Mouse (Mus musculus) left cerebral cortex, adult 2 months (tissue): ENCODE measurements around the gene Kdf1. TPM values are rescaled to one million over a fixed set of nuclear protein-coding genes. Genes with fewer than 3 reads are reported as not detected.

Experiments
- DNase-seq, 2 experiments: peaks; one replicate each; pipeline ENCODE4 v3.0.0; 2021 to 2022; ENCODE audit warnings: low spot score in 2 of 2, mixed read lengths in 1 of 2; ENCODE audit errors: extremely low spot score in 1 of 2
- H3K27ac ChIP-seq: fragments of 200-600 bp; 2 replicates; pipeline ENCODE4 v1.8.1; 2022
- H3K4me3 ChIP-seq: fragments of 200-600 bp; 2 replicates; pipeline ENCODE4 v1.8.1; 2022
- CTCF ChIP-seq: fragments of 200-600 bp; IDR thresholded peaks from 2 replicates; pipeline ENCODE4 v1.8.1; 2022; ENCODE audit warnings: antibody characterized with exemption, mild to moderate bottlenecking, moderate library complexity
- intact Hi-C: fragments of 180-260 bp; cut with DNase I; formaldehyde crosslinking; loops from one replicate; pipeline ENCODE4 v1.15.1; 2025
- total RNA-seq, 2 experiments: library from RNA; stranded (reverse); gene quantifications; 2 replicates each; pipeline ENCODE4 v1.2.3; 2021

The Kdf1 gene
- total RNA-seq, 2 experiments from 2014 or later, result 0.28 TPM; not detected in 1

DNA sequence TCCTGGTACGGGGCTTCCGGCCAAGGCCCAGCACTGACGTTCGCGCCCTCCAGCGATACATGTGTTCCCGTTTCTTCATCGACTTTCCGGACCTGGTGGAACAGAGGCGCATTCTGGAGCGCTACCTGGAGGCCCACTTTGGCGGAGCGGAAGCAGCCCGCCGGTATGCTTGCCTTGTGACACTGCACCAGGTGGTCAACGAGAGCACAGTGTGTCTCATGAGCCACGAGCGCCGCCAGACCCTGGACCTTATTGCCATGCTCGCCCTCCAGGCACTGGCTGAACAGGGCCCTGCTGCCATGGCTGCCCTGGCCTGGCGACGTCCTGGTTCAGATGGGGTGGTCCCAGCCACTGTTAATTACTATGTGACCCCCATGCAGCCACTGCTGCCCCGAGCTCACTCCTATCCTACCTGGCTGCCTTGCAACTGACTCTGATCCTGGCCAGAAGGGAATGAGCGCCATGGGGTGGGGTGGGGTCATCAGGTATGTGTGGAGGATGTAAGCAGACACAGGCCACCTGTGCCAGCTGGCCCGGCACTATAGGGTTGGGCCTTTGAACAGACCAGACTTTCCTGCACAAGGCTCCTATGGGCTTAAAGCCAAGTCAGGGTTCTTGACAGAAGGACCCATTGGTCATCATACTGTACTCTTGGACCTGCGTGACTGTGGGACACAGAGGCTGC lies 31.9 kb upstream of the Kdf1 start:
- intact Hi-C loops, result no loop called here
- Histone ChIP-seq H3K4me3 (no peak overlapping the region), H3K27ac (no peak overlapping the region)
- no peak for TF ChIP-seq CTCF
- no peak for DNase-seq

DNA sequence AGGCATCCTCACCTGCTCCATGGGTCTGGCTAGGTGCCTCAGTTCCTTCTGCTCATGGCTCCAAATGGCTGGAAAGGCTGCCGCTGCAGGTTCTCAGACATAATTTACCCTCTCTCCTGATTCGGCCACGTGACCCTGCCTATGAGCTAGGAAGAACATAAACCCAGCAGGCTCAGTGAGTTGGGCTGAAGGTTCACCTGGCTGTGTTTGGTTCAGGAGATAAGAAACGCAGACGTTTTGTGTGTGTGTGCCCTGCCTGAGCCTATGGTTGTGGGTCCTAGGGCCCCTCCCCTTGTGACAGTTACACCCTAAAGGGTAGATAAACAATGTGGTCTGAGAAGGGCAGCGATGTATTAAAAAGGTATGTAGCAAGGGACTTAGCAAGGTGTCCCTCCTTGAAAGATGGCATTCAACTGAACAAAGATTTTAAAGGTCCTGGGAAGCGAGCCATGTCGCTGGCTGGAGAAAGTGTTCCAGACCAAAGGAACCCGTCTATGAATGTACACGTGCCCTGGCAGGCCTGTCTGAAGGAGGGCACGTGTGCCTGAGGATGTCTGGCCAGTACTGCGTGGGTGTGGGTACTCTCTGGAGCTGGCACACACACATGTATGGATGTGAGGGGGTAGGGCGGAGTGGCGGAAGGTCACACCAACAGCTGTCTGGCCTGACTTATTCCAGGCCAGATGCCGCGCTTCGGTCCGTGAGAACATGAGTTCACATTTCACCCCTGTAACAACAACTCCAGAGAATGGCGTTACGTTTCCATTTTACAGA lies 30.0 kb upstream of the Kdf1 start:
- H3K27ac ChIP-seq, result no peak overlapping the region
- DNase-seq, result no peak
- intact Hi-C loops, result no loop called here
- no peak for TF ChIP-seq CTCF
- H3K4me3 ChIP-seq, result no peak overlapping the region

- DNase-seq, result no peak
- intact Hi-C loops, result no loop called here
- Histone ChIP-seq H3K4me3 (no peak overlapping the region), H3K27ac (no peak overlapping the region)
- TF ChIP-seq CTCF, result no peak
These were observed 29.1 kb upstream of the Kdf1 start for GRCm38 (mm10) chr4:133489489-133490245.

DNA sequence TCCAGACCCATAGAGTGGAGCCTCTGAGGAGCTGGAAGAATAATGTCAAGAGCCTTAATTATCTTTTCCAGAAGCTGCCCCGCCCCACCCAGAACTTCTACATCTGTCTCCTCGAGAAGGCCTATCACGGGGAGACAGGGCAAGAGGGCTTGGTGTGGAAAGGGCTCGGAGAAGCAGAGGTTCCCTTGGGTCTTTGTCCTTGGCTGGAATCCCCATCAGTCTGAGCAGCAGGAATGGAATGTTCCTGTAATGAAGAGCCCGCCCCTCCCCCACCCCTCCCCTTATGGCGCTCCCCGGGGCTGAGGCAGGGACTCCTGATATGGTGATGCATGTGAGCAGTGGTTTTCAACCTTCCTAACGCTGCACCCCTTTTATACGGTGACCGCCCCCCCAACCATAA lies 27.0 kb upstream of the Kdf1 start:
- intact Hi-C loops, result no loop called here
- Histone ChIP-seq H3K27ac (no peak overlapping the region), H3K4me3 (no peak overlapping the region)
- TF ChIP-seq CTCF, result no peak
- DNase-seq, result no peak

GRCm38 (mm10) chr4:133493895-133494294 lies 24.9 kb upstream of the Kdf1 start:
- no peak for TF ChIP-seq CTCF
- H3K4me3 ChIP-seq, result peak overlapping the region; percentile 39
- H3K27ac ChIP-seq, result no peak overlapping the region
- DNase-seq, result no peak
- intact Hi-C loops, result loop anchor here (1.0 kb wide), 1 partner anchor 15 kb away; no protein-coding TSS in a partner anchor

GRCm38 (mm10) chr4:133494432-133494831 lies 24.3 kb upstream of the Kdf1 start:
- TF ChIP-seq CTCF, result peak; percentile 98
- Histone ChIP-seq H3K27ac (no peak overlapping the region), H3K4me3 (peak overlapping the region; percentile 39)
- peak; percentile 78 to 86 for DNase-seq
- intact Hi-C loops, result loop anchor here (1.0 kb wide), 1 partner anchor 15 kb away; no protein-coding TSS in a partner anchor

DNA sequence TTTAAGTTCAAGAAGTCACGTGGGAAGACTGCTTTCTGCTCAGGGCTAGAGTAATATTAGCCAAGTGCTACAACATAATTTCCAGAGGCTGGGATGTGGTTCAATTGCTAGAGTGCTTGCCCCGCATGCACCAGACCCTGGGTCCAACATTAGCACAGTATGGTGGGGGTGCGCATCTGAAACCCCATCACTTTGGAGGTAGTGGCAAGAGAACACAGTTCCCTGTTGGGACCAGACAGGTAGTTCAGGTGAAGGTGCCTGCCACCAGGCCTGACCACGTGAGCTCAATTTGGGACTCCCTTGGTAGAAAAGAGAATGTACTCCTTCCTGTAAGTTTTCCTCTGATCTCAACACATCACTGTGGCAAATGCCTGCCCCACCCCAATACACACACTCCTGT lies 23.9 kb upstream of the Kdf1 start:
- no peak overlapping the region for H3K27ac ChIP-seq
- DNase-seq, result no peak
- intact Hi-C loops, result loop anchor here (1.0 kb wide), 1 partner anchor 16 kb away; no protein-coding TSS in a partner anchor
- H3K4me3 ChIP-seq, result peak overlapping the region; percentile 23; the same call in 1 of the 2 replicates
- no peak for TF ChIP-seq CTCF

GRCm38 (mm10) chr4:133495711-133496110 lies 23.1 kb upstream of the Kdf1 start:
- H3K27ac ChIP-seq, result peak overlapping the region; percentile 87; the same call in 1 of the 2 replicates
- DNase-seq, result no peak
- TF ChIP-seq CTCF, result no peak; the same call in 1 of the 2 replicates

DNA sequence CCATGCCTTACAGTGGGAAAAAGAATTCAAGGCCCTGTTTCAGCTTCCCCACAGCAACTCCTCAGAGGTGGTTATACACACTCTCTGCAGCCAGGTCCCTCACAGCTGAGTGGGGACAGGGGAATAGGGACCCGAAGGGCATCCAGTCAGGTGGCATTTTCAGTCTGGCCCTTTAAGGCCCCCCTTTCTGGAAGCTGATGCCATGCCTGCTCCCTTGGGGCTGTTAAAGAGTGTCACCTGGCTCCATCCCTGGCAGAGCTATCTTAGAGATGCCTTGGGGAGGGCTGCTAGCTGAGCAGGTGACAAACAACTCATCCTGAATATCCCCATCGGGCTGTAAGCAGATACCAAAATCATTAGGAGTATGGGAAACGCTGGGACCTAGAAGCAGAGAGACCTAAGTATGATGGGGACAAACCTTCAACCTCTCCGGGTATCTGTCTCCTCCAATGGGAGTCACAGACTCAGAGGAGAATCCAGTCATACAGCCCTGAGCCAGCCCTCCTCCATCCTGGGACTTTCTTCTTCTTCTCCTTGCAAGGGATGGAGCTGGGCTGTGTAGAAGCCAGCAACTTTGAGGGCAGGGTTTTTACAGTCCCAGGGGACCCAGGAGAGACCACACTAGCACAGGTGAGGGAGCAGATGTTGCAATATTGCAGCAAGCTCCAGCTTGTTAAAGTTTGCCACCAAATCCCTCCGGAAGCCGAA lies 21.9 kb upstream of the Kdf1 start:
- TF ChIP-seq CTCF, result no peak
- DNase-seq, result no peak
- intact Hi-C loops, result no loop called here
- Histone ChIP-seq H3K27ac (peak overlapping the region; percentile 87), H3K4me3 (peak overlapping the region; percentile 66)

More at GRCm38 (mm10) chr4:133495711-133496110, 23.1 kb upstream of the Kdf1 start:
- H3K4me3 ChIP-seq, result peak overlapping the region; percentile 66
- intact Hi-C loops, result no loop called here

DNA sequence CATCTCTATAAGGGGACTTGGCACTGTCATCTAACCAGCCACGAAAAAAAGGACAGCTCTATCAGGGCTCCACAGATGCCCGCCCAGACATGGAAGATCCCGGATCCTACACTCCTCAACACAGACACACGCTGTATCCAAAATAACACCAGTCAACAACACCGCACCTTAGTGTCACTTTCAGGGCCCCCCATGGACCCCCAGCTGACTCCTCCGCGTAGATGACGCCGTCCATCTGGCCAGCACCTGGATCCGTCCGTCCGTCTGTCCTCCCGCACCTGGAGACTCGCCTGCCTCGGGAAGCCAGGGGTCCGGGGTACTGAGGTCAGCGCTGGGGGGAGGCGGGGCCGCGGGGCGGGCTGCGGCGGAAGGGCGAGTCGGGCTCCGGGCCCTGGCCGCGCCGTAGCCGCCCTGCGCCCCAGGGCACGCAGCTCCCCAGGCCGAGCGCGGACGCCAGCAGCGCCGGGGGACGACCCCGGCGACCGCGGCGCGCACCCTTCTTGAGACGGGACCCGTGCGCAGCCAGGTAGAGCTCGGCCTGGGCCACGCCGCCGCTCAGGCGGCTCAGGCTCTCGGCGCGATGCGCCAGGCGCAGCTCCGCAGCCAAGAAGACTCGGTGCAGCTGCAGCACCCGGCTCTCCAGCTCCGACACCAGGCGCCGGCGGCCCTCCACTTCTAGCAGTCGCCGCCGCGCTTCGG lies 21.2 kb upstream of the Kdf1 start:
- Histone ChIP-seq H3K4me3 (peak overlapping the region; percentile 66), H3K27ac (peak overlapping the region; percentile 87)
- TF ChIP-seq CTCF, result no peak
- intact Hi-C loops, result no loop called here
- DNase-seq, result peak in 1 of 2 experiments; percentile 36
